Mouse (Mus musculus): ENCODE results near the gene Metrn.

GRCm38 (mm10) chr17:25843636-25844395 lies 46.9 kb upstream of the Metrn start:
- TF ChIP-seq CTCF (IDR thresholded peaks at IDR 0.05; ENCODE audit: low read depth): no peak
- TF ChIP-seq EP300 (IDR thresholded peaks at IDR 0.05; ENCODE audit: low read depth): no peak
